Mouse (Mus musculus): ENCODE results near the gene Aqp8. TPM values are rescaled to one million over a fixed set of nuclear protein-coding genes. Genes with fewer than 3 reads are reported as not detected.
A peak's percentile ranks its signal among the peaks of the same experiment; 100 is the strongest.

Gene Aqp8
- not detected for total RNA-seq (2021)
- long read RNA-seq, experiment 1, result 0 reads
- long read RNA-seq, experiment 2, result 0 reads

DNA sequence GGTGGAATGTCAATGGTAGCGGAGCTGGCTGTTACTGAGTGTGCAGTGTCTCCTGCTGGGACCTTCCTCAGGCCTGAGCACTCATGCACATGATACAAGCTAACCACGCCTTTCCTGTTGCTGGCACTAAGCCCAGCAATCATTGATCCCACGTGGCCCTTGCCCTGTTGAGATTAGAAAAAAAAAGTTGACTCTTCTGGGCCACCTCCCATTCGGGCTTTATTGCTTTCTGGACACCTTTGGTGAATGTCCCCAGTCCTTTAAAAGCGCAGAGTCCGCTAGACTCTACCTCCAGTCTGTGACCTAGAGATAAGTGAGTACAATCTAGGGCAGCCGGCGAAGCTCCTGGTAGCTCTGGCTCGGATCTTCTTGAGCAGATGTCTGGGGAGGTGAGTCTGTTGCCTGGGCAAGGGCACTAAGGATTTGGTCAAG is at the start of gene Aqp8:
Aqp8 (plus strand) TSS at position 222 of the 432 bp plus-strand sequence.
- peak; percentile 35 to 36 for DNase-seq

DNA sequence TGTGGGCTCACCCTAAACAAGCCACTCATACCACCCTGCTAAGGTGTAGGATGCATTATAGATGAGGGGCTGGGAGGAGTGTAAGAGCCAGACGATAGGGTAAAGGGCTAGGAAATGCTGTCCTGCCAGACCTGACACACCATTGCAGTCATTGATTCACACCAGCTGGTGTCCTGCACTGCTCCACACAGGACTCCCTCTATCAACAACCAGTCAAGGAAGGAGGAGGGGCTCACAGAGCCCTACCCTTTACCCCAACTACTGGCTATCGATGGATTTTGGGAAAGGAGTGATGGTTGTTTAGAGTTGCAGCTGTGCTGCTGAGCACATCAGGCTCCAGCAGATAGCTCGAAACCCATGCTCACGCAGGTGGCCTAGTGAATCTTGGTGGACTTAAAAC is 45.3 kb upstream of the Aqp8 start:
- DNase-seq, result no peak

DNA sequence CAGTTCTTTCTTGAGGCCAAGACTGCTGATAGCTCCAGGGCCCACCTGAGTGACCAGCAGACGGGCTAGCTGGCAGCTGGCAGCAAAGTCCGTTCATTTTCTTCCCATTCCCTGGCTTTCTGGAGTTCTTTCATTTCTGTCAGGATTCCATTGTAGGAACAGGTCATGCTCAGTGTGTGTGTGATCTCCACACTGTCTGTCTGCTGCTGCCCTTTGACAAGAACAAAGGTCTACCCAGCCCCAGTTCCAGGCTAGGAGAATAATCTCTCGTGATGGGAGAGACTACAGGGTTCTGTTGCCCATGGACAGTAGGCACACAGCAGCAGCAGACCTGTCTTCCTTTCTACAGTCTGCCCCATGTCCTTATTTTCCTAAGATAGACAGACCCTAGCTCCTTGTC is 44.4 kb upstream of the Aqp8 start:
- DNase-seq, result no peak

DNA sequence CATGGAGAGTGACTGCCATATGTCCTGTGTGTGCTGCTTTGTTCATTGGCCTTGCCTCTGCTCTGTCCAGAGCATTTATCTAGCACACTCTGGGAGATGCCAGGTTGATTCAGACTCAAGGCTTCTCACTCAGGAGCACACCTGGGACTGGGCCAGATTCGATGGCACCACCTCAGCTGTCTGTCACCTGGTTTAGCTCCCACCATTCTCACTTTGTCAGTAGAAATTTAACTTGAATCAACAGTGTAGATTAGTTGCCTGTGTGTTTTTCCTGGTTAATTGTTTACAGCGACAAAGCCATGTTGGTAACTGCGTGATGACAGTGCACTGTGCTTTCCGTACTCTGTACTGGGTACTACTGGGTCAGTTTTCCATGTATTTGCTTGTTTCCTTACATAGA is 42.1 kb upstream of the Aqp8 start:
- DNase-seq, result no peak

DNA sequence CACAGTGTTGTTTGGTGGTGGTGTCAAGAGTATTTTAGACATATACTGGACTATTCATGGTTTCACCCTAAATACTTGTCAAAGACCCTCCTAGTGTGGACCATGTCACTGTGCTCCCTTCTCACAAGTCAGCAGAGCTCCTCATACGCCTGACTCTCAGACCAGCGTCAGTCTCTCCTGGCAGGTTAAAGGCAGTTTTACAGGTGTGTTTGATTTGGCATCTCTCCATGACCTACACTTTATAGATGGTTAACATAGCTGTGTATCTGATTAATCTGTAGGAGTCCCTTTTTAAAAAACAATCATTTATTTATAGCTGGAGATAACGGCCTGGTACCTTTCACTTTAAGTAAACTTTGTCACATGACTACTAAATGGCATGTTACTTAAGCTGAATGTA is 40.1 kb upstream of the Aqp8 start:
- no peak for DNase-seq

DNA sequence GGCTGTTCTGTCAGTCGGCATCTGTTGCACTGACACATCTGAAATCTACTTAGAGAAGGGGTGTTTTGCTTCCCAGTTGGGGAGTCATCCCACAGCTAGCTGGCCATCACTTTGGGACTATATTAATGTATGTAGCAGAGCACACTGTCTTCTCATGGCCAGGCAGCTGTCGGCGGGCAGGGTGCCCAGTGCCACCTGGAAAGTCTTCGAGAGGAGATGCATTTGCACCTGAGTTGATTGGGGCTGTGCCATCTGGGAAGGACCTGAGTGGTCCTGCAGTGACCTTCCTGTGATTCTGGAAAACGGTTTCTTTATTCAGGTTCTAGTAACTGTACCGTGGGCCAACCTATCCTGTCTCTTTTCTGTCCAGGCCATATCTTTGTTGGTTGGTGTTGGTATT is 37.8 kb upstream of the Aqp8 start:
- no peak for DNase-seq

DNA sequence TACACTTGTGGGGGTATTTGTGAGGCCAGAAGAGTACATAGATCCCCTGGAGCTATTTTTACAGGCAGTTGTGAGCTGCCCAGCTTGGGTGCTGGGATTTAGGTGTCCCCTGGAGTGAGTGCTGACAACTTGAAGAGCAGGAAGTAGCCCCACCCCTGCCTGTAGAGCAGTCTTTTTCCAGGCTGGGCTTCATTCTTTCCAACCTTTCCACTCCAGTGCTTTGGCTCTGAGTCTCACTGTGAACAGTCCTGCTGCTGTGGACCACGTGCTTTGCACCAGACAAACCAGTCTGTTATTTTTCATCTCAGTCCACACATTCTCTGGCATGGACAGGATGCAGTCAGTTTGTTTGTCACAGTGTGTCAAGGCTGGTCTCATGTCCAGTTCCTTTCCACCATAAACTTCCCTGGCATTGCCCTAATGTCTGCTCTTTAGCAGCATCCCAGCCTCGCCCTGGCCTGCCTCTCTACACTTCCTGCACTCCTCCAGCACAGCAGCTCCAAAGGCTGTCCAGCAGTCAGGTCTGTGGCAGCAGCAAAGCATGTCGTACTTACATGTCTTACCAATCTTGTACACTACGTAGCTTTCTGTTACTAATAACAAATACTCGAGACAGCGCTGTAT is 36.8 kb upstream of the Aqp8 start:
- no peak for DNase-seq

DNA sequence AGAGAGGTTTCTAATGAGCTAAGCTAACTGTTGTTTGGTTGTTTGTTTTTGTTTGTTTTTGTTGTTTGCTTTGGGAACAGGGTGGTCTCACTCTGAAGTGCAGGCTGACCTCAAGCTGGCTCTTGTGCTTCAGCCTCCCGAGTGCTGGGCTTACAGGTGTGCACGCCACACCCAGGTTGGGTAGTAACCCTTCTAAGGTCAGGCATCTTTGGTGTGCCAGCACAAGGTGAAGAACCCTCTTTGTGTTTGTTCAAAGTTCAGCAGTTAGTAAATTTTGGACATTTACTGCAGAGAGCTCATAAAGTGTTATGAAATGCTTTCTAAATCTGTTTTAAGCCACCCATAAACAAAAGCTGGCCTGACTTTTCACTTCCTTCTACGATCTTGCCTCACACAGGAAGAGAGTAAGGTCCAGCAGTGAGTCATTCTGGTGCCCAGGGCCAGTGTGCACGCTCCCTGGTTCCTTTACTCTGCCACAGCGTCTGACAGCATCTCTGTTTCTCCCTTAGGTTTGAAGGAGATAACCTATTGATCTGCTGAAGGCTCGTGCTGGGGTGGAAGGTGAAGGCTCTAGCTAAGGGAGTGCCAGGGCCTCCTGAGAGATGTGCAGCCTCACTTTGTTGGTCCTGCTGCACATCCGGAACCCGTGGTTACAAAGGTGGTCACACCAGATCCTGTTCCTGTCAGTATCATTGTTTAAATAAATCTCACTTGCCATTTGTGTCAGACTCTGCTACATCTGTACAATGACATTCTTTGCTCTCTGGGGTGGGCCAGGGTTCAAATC is 32.3 kb upstream of the Aqp8 start:
- DNase-seq, result peak; percentile 49 to 57

DNA sequence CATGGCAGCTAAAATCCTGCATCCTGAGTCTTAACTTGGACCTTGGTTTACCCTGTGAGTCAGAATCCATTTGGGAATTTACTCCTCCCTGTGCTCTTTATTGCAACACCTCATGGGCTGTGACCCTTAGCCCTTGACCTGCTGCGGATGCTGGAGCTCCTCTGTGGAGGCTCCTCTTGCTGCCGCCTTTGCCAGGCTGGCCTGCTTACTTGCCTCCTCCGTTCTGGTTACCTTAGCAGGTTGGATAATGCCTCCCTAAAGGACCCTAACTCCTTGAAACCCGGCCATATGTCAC is 31.7 kb upstream of the Aqp8 start:
- DNase-seq, result peak; percentile 65 to 73

DNA sequence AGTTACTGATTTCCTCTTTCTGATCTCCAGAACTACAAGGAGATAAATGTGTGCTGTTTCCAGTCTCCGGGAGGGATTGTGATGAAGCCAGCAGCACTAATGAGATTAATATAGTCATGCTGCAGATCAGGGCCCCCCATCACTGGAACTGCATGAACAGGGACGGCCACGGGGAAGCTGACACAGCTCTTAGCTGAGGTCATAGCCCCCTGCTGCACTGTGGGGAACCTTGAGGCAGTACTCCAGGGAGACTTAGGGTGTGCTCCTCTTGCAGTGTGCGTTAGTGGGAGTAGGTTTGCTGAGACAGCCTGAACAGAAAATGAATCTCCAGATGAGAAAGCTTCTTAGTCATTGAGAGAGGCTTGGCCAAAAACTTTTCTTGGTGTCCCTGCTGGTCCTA is 30.9 kb upstream of the Aqp8 start:
- no peak for DNase-seq

DNA sequence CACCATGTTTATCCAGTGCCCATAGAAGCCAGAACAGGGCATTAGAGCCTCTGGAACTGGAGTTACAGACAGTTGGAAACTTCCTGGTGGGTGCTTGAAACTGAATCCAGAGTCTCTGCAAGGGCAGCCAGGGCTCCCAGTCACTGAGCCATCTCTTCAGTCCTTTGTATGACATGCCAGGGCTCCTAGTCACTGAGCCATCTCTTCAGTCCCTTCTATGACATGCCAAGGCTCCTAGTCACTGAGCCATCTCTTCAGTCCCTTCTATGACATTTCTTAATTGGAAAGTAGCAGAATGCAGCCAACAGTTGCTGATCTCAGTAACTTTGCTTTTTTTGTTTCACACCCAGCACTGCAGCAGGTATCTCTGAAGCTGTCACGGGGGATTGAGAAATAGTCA is 20.0 kb upstream of the Aqp8 start:
- DNase-seq, result no peak

DNA sequence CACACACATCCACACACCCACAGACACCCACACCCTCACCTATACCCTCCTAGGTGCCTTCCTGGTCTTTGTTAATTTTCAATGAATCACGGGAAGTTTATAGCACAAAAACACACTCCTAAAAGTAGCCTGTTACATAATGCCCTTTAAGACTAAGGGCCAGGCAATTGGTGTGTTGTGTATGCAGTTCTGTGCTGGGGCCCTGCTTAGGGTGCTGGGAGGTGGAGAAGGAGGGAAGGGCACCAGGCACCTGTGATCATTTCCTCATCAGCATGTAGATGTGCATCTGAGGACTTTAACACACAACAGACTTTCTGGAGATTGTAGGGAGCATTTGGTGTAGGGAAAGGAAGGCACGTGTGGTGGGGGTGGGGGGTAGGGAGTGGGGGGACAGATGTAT is 13.3 kb upstream of the Aqp8 start:
- no peak for DNase-seq

DNA sequence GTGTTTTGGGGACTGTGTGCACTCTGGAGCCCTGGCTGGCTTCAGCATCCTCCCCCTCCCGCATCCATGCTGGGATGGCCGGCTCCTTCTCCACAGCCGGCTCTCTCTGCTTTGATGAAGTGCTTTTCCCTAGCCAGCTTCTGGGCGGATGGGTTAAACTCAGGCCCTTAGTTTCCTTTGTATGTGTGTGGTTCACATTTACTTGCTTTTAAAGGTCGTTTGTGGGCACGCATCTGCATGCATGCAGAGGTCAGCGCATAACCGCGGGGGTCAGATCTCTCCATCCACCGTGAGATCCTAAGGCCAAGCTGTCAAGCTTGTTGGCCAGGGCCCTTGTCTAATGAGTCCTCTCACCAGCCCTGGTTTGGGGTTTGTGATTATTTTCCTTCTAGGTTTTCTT is 12.4 kb upstream of the Aqp8 start:
- DNase-seq, result no peak

DNA sequence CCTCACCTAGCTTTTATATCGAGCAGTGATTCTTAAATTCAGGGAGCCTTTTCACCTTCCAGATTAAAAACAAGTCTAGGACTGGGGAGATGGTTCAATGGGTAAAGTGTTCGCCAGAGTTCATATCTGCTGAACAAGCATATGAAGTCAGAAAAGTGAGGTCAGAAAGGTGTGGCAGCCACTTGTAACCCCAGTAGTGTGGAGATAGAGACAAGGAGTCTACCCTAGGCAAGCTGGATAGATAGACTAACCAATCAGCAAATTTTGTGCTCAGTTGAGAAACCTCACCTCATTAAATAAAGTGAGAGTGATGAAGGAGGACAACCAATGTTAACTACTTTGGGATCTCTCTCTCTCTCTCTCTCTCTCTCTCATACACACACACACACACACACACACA is 11.6 kb upstream of the Aqp8 start:
- no peak for DNase-seq

DNA sequence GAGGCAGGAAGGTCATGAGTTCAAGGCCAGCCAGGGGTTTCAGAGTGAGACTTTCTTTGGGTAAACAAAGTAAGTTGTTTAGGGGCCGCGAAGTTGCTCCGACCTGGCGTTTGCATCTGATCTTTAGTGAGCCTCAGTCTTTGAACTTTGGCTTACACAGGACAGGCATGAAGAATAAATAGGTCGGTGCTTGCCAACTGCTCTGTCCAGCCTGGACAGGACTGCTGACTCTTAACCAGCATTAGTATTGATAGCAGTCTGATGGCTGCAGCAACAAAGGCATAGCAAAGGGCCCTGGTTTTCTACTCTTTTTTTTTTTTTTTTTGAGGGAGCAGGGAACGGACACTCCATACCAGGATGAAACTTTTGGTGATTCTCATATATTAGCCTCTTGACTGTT is 9.5 kb upstream of the Aqp8 start:
- peak in 1 of 2 experiments; percentile 20 for DNase-seq

DNA sequence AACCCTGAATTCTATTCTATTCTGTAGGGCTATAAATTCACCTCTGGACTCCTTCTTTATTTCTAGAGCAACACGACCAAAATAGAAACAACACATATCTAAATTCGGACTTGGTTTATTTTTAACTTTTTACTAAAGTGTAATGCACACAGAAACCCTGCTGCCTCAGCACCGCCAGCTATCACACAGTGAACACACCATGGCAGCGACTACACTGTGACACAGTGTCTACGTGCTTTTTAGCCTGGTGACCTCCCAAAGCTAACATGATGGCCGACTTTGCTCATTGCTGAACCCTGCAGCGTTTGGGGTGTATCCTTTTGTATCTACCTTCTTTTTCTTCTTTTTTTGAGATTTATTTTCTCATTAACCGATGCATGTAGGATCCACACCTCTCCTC is 9.0 kb upstream of the Aqp8 start:
- DNase-seq, result no peak

DNA sequence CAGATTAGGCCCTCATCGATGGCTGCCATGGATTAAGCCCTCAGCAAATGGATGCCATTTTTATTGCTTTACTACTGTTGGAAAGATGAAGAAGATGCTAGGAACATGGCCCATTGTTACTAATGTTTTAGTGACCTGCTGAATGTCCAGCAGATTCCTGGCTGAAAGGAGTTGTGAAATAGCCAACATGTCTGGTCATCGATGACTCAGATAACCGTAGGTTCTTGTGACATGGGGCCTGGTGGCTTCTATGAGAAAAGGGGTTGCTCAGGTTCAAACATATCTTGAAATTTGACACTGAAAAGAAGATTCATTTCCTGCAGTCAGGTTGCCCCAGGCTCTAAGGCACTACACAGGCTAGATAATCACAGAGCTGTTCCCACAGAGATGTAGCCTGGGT is 7.0 kb upstream of the Aqp8 start:
- DNase-seq, result no peak

DNA sequence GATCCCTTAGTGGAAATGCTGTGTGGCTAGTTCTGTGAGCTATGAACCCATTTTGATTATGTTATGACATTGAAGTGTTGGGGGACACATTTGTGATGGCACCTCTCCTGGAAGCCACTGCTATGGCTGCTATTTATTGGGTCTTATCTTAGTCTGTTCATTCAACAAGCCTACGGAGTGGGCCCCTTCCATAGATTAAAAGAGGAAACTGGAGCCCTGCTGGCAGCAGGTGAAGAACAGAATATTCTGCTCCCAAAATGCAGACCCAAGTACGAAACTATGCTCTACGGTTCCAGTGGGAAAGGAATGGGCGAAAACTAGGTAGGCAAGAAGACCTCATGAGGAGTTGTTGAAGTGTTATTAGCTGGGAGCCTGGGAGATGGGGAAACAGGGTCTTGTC is 3.8 kb upstream of the Aqp8 start:
- no peak for DNase-seq

DNA sequence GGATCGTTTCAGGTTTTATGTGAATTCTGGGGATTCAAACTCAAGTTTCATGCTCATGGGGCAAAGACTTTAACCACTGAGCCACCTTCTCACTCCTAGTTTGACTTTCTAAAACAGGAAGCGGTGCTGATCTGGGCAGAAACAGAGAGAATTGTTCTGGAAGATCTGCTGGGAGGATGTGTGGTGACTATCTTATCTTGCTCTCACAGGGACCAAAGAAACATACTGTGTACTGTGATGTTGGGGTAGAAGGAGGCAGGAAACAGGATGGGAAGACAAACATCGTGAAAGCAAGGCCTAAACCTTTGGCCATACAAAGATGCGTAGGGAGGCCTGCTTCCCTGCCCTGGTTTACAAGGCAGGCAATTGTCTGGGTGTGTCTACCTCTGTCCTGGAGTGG is 2.8 kb upstream of the Aqp8 start:
- no peak for DNase-seq

DNA sequence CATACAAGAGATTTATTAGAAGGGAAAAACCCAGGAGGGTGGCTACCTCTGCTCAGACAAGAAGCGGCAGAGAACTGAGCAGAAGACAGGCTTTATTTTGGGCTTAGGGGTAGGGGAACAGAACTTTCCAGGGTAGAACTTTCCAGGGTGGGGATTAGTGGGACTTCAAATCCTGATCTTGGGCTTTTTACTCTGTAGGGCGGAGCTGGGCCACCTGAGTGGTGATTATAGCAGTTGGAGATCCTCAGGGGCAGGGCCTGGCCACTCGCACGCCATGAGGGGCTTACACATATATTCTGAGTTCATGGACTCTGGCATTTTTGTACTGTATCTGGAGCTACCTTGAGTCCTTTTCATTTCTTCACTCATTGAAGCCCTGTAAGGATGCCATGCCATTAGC is 775 bp upstream of the Aqp8 start:
- no peak for DNase-seq

DNA sequence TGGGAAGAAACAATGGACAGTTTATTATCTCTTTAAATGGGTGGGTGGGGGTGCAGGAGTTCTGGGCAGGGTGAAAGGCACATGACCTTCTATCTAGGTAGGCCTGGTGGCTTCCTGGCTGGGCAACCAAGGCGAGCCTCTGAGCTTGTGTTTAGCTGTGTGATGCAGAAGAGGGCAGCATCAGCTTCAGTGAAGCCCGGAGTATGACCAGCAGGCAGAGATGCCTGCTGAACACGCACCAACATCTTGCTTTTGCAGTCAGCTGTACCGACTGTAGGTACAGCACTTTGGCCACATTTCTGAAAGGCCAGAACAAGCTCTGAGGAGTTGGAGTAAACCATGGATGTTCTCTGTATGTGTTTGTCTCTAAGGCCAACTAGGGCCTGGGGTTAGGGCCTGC is 1.5 kb downstream of the Aqp8 start:
- DNase-seq, result no peak

DNA sequence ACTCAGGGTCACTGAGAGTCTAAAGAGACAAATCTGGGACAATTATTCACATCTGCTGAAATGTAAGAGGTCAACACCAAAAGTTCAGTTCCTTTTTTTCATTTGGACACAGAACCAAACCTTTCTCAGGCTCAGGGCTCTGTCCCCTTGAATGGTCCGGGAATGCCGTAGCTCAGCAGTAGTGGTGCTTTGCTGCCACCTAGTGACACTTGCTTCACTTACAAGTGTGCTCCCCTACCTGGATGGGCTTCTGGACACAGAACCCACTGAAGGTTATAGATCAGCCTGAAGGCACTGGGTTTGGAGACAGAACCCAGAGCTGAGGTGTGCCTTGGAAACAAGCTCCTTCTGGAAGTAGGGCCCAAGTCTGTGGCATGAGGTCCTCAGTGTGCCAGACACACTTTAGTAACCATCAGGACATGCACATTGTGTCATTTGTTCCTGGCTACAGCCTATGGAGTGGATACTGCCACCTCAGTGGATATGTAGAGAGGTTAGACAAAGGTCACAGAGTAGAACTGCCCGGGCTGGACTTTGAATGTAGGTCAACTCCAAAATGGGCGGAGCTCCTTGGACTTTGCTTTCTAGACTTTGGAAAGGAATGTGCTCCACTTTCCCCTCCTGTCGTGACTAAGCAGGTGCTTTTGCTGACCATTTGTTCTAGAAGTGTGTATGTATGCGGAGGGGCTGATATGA is 3.7 kb downstream of the Aqp8 start:
- DNase-seq, result peak; percentile 70 to 83

DNA sequence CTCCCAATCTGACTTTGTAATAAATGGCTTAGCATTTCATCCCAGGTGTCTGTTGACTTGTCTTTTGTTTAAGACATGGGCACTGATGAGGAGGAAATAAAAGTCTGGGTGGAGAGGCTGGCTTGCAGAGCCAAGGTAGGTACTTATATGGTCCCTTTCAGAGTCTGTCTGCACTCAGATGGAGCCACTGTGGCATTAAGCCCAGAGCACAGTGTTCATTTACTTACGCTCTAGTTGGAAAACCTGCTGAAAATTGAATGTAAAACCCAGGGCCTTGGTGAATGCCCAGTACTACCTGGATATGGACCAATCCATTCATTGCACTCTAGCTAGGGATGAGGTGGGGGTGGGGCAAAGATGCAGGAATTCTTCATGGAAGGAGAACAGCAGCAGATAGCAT is 5.9 kb downstream of the Aqp8 start:
- DNase-seq, result no peak

DNA sequence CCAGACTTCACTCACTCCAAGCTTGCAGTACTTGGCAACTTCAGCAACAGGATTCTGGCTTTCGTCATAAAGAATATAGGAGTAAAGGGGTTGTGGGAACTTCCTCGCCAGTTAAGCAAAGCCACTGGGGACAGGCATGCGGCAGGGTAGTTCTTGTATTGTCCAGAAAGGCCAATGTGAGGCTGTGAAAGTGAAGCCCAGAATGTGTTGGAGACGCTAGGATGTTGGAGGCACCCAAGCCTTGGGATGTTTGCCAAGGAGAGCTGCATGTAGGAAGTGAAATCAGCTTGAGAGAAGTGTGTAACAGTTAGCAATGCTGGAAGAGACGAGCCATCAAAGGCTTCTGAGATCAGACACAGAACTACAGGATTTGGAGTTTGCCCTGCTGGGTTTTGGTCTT is 25.6 kb downstream of the Aqp8 start:
- no peak for DNase-seq

Measured in adrenal gland, postnatal 36 days (tissue).